Mouse (Mus musculus) lung, adult 18-20 months (tissue): Measurements from ENCODE around the gene Tkt.
"Not testable (repeated sequence)": the region's sequence is repeated elsewhere in the genome, so short reads cannot be mapped to it uniquely, and the experiment has no call there.

Experiments used
- DNase-seq, 2 experiments: peaks; one replicate each; pipeline ENCODE4 v3.0.0; 2022; ENCODE audit warnings: mixed read lengths in 2 of 2

The Tkt gene

GRCm38 (mm10) chr14:30556651-30557050 is 8.5 kb downstream of the Tkt start:
- DNase-seq, result no peak

- no peak for DNase-seq
Observed at GRCm38 (mm10) chr14:30557730-30558129, 9.6 kb downstream of the Tkt start.

DNA sequence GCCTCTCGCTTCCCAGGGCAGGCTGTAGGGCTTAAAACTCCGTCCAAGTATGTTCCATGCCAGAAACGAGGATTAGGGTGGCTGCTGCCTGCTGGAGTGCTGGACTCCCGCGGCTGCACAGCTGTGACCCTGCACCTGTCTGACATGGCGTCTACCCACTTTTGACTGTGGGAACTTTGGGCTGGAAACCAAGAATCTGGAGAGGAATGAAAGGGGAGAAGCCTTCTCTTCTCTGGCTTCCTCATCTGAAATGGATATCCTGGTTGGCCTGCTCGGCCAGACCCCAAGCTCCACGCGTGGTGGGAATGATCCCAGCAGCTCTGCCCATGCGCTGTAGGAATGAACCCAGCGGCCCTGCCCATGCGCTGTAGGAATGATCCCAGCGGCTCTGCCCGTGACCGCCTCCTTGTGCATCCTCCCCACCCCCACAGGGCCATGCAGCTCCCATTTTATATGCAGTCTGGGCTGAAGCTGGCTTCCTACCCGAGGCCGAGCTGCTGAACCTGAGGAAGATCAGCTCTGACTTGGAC is 11.2 kb downstream of the Tkt start:
- DNase-seq, result no peak

GRCm38 (mm10) chr14:30560803-30561389 is 12.7 kb downstream of the Tkt start:
- DNase-seq, result no peak

- peak in 1 of 2 experiments; percentile 28 for DNase-seq
Observed at GRCm38 (mm10) chr14:30561470-30562187, 13.5 kb downstream of the Tkt start.

- no peak for DNase-seq
Observed at GRCm38 (mm10) chr14:30562343-30562742, 14.2 kb downstream of the Tkt start.

DNA sequence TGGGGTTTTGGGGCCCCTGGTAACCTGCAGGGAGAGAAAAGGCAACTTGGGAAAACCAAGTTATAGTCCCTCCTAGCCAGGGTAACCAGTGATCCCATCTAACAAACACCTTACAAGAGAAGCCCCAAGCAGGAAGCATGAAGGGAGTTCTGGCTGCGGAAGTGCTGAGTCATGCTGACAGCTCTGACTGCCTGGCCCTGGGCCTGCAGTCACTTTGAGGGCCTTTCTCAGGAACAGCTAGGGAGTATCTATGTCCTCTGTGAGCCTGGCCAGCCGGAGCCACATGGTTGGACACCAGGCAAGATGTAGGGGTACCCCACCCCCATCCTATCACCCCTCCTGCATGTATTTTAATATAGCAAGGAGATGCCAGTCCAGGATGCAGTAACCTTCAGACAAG is 16.3 kb downstream of the Tkt start:
- DNase-seq, result peak; percentile 68 to 71

GRCm38 (mm10) chr14:30566317-30566716 is 18.2 kb downstream of the Tkt start:
- no peak for DNase-seq

DNA sequence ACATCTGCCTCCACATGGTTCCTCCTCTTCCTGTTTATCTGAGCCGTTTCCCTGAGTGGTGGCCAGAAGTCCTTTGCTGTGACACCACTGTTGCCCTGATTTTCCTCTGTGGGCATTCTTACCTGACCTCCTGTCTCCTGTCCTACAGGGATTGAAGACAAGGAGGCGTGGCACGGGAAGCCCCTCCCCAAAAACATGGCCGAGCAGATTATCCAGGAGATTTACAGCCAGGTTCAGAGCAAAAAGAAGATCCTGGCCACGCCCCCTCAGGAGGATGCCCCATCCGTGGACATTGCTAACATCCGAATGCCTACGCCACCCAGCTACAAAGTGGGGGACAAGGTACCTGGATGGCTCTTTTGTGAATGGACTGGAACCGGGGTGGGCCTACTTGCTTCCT is 19.9 kb downstream of the Tkt start:
- no peak for DNase-seq

DNA sequence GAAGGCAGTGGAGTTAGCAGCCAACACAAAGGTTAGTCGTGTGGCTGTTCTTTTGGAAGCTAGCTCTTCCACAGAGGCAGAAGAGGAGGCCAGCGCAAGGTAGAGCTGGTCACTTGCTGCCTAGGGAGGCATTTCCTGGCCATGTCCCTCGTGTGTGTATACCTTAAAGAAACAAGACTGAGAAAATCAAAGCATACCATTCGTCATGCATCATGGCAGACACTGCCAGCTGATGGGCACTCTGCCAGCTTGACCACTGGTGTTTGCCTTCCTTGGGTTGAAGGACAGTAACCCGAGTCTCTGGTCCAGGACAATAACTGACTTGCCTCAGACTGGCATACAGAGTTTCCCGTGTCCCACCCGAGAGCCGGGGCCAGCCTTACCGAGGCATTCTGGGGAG is 22.1 kb downstream of the Tkt start:
- DNase-seq, result peak; percentile 68 to 79

GRCm38 (mm10) chr14:30572253-30572652 is 24.1 kb downstream of the Tkt start:
- DNase-seq, result no peak

- DNase-seq, result no peak
Observed at GRCm38 (mm10) chr14:30573235-30573634, 25.1 kb downstream of the Tkt start.

DNA sequence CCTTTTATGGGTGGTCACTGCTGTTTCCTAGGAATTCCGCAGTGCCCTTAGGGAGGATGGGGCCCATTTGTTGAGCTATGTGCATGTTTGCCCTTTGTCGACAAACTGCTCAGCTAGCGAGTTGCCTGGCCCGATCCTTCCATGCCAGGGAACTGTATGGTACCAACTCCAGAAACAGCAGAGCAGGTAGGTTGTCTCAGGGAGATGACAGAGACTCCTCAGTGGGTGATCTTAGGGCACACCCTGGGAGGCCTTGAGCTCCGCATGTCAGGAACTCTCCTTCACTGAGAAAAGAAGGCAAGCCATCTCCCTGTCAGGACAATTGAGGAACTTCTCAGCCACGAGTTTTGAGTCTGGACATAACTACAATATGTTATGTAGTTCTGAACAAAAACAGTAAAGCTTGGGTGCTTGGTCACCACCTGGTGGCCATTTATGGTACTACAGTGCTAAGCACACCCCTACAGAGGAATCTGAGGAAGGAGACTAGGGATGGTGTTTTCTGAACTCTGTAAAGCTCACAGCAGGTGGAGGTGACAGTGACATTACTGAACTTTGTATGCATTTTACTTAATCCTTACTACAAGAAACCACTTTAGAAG is 25.9 kb downstream of the Tkt start:
- peak; percentile 73 to 75 for DNase-seq

- no peak for DNase-seq
Observed at GRCm38 (mm10) chr14:30575791-30576190, 27.6 kb downstream of the Tkt start.

DNA sequence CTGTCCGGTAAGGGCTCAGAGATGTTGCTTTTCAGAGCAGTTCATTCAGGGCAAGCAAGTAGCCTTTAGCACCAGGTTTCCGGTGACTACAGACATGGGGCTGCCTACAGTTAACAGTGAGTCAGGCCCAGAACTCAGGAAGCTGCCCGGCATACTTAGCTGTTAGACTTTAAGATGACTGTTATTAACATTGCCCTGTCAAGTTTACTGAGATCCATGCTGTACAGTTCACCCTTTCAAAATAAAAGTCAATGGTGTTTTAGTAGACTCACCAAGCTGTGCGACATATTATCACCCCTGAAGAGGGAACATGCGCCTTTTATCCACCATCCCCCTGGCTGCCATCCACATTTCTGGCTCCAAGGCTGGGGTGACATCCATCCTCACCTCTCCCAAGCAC is 28.1 kb downstream of the Tkt start:
- no peak for DNase-seq

GRCm38 (mm10) chr14:30577303-30578062 is 29.3 kb downstream of the Tkt start:
- DNase-seq, result not testable (repeated sequence)

DNA sequence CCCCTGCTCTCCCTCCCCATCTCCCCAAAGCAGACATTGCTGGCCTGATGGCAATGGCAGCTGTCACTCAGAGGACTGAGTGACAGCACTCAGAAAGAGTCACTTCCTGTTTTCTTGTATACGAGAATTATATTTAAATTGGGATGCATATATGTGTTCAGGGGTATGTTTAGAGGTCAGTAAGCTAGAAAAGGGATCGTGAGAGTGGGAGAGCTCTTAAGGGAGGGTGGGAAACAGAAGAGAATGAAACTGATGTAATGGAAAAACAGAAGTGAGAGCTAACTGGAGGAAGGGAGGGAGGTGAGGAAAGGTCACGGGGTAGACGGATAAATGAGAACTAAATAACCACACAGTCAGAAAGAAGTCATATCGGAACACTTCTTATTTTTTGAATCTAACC is 31.0 kb downstream of the Tkt start:
- DNase-seq, result no peak

GRCm38 (mm10) chr14:30579882-30580281 is 31.7 kb downstream of the Tkt start:
- DNase-seq, result no peak

DNA sequence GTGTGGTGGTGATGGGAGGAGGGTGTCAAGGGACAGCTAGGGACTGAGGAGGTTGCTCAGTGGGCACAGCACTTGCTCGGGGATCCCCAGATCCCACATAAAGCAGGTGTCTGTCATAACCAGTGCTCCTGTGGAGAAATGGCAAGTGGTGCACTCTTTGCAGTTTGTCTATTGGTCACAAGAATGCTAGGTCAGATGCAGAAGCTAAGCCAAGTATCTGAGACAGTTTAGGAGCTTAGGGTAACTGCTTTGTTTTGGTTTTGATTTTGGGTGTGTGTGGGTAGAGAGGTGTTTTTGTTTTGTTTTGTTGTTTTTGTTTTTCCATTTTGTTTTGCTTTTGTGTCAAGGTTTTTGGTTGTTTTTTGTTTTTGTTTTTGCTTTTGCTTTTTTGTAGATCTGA is 33.1 kb downstream of the Tkt start:
- no peak for DNase-seq

- no peak for DNase-seq
Observed at GRCm38 (mm10) chr14:30584077-30584476, 35.9 kb downstream of the Tkt start.

- no peak for DNase-seq
Observed at GRCm38 (mm10) chr14:30584497-30585251, 36.5 kb downstream of the Tkt start.

DNA sequence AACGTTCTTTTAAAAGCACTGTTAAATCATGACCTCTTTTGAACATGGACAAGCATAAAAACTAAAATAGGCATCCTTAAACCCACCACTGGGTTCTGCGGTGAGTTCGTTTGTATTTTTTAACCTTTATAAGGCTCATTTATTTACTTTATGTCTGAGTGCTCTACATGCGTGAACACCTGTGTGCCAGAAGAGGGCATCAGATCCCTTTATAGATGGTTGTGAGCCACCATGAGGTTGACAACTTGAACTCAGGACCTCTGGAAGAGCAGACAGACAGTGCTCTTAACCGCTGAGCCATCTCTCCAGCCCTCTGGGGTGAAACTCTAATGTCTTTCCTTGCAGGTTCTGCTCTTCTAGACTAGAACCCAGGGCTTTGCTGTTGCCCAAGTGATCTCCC is 37.2 kb downstream of the Tkt start:
- no peak for DNase-seq
